Mouse (Mus musculus) C2C12 (cell line): ENCODE measurements at regions not wholly inside any gene's neighbourhood (a gene's known extent, or its start where the extent isn't known, plus 50 kb on each side); places are given as distances from the start of the nearest gene placed in this dataset.

Experiments
- CEBPB ChIP-seq: IDR thresholded peaks from one replicate; pipeline ENCODE4 v1.6.1; 2011; ENCODE audit warnings: low read depth, mild to moderate bottlenecking, control low read depth, moderate library complexity
- CTCF ChIP-seq: IDR thresholded peaks from one replicate; pipeline ENCODE4 v1.5.1; 2011; ENCODE audit not compliant: control insufficient read depth, insufficient read depth, insufficient read length
- FOSL1 ChIP-seq: IDR thresholded peaks from one replicate; pipeline ENCODE4 v1.8.0; 2011; ENCODE audit warnings: mild to moderate bottlenecking, low read length; ENCODE audit not compliant: poor library complexity, insufficient read depth, severe bottlenecking
- MAX ChIP-seq: IDR thresholded peaks from one replicate; pipeline ENCODE4 v1.6.1; 2011; ENCODE audit warnings: mild to moderate bottlenecking, control low read depth
- MYOD1 ChIP-seq: IDR thresholded peaks from one replicate; pipeline ENCODE4 v1.6.1; 2011; ENCODE audit warnings: low read depth; ENCODE audit not compliant: control insufficient read depth, insufficient read length
- MYOG ChIP-seq: IDR thresholded peaks from one replicate; pipeline ENCODE4 v1.6.1; 2011; ENCODE audit not compliant: control insufficient read depth, insufficient read length; ENCODE audit errors: extremely low read depth
- USF1 ChIP-seq: IDR thresholded peaks from one replicate; pipeline ENCODE4 v1.6.1; 2011; ENCODE audit warnings: low read depth, mild to moderate bottlenecking, control low read depth, moderate library complexity

- no peak for TF ChIP-seq CTCF
- no peak for TF ChIP-seq MAX
- TF ChIP-seq MYOG = no peak
- no peak for TF ChIP-seq USF1
- TF ChIP-seq CEBPB = no peak
- no peak for TF ChIP-seq MYOD1
- TF ChIP-seq FOSL1 = no peak
Observed at GRCm38 (mm10) chr2:146723671-146724070, 132.0 kb upstream of the Kiz start.
